Mouse (Mus musculus): ENCODE results near the gene Fmo2. TPM values are rescaled to one million over a fixed set of nuclear protein-coding genes. Genes with fewer than 3 reads are reported as not detected.

Fmo2 gene
- total RNA-seq, 2 experiments from 2014 or later = 27.4 to 29.5 TPM

DNA sequence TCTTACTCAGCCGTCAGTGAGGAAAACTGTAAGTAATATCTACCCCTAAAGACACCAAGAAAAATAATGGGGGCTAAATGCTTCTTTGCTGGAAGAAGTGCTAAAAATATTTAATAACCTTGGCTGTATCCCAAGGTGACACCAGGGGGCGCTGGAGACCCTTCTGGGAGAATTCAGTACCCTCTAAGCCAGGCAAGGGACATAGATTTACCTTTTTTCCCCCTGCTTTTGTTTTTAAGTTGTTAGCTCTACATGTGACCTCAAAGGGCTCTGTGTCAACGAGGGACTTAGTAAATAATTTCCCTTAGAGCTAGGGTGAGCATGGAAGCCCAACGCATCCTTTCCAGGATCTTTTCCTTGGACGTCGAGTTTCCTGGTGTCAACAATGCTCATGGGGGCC is 2.6 kb downstream of the Fmo2 start:
- intact Hi-C loops (cut with DNase I) = loop anchor here (2.0 kb wide), 3 partner anchors 35 to 175 kb away; no protein-coding TSS in a partner anchor
- DNase-seq (ENCODE audit: low spot score) = peak; percentile 27

DNA sequence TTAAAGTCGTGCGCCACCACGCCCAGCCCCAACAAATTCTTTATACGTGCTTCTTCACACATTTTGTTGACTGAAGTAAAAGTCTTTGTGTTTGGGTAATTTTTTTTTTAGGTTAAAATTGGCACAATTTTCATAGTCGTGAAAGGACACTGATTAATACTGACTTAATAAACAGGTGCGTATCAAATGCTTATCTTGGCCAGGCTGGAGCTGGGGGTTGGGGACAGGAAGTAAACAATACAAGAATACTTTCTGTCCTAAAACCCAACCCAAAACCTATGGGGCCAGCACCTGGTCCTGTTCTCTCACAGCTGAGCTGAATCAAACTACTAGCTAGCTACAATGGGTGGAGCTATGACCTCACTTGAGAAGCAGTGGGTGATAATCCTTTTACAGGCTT is 5.5 kb downstream of the Fmo2 start:
- intact Hi-C loops (cut with DNase I) = no loop called here
- no peak for DNase-seq (ENCODE audit: low spot score)

DNA sequence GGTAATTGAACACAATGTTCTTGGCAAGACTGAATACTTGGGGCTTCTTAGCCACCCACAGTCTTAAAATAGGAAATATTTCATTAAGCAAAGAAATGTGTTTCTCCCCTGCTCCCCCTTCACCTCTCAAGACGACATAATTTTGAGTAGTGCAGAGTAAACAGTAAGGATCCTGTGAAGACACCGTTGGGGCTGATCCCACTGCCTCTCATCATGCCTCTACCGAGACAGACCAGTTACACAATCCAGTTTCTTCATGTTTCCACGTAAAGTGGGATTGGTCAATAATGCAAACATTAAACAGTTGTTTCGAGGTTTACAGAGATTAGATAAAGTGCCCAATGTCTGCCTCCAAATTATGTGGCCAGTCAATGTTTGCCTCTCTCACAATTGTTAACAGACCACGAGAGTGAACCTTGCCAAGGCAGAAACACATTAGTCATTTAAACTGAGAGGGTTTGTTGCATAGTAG is 6.5 kb downstream of the Fmo2 start:
- intact Hi-C loops (cut with DNase I) = no loop called here

DNA sequence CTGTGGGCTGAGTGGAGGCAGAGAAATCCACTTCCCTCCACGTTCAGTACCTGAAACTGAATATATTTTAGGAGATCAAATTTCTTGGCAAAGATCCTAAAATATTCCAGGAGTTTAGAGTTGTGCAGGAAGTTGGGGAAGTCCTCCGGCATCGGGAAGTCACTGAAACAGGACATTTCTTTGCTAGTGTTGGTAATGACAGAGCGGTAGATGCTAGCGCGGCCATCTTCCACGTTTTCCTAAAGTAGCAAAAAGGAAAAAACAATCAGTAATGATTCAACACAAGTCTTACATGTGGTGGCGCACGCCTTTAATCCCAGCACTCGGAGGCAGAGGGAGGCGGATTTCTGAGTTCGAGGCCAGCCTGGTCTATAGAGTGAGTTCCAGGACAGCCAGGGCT is 9.9 kb downstream of the Fmo2 start:
- no peak for DNase-seq (ENCODE audit: low spot score)
- intact Hi-C loops (cut with DNase I) = no loop called here

More for the DNA sequence above, 6.5 kb downstream of the Fmo2 start:
- peak; percentile 34 for DNase-seq (ENCODE audit: low spot score)

DNA sequence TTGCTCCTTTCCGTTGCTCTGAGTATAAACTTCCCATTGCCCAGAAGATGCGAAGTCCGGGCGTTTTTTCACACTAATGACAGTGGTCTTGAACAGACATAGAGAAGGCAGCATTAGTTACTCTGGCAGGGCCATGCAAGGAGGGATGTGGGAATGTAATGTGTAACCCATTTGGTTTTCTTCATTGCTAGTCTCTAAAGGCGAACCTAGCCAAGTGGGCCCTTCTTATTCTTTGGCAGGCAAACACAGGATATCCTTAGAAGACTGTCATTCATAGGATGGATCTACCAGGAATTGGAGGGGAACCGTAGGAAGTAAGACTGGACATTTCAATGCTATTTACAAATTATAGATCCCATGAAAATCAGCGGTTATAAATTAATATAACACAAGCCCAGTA is 10.9 kb downstream of the Fmo2 start:
- intact Hi-C loops (cut with DNase I) = no loop called here
- no peak for DNase-seq (ENCODE audit: low spot score)

DNA sequence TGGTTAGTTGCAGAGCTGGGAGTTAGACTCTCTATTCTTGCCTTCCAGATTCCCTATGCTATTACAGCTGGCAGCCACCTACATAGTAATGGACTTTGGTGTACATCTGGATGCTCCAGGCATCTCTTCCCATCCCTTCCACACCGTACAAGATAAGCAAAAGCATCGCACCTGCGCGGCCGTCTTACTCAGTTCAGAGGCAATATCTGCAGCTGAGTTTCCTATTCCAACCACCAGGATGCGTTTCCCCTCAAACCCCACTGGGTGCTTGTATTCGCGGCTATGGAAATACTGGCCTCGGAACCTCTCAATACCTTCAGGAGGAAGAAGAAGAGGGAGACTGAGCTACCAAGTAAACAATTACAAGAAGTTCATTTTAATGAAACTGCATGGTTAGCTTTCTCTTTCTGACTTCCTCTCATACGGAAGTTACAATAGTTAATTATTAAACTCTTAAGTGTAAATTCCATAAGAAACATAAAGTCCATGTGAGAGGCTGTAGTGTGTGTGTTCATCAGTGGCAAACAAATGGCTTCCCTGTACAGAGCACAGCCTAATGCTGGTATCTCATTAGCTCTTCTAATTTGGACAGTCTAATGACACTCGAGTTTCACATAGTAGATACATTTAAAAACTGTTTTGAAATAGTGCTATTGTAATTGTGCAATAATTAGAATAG is 12.2 kb downstream of the Fmo2 start:
- intact Hi-C loops (cut with DNase I) = no loop called here
- DNase-seq (ENCODE audit: low spot score) = no peak

DNA sequence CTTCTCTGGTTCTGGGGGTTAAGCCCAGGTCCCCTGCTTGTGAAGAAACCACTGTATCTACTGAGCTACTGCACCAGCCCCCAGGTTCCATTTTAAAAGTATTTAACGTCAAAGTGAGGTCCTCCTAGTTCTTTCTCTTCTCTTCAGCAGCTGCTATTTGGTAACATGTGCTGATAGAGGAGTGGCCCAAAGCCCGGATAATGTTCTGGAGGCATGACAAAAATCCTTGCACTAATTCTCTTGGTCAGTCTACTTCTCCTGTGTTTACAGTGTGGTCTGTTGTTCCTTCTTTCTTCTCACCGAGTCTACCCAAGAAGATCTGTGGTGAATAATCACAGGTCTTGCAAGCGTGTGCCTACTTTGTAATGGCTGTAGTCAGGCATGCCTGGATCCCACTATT is 15.8 kb downstream of the Fmo2 start:
- intact Hi-C loops (cut with DNase I) = no loop called here

DNA sequence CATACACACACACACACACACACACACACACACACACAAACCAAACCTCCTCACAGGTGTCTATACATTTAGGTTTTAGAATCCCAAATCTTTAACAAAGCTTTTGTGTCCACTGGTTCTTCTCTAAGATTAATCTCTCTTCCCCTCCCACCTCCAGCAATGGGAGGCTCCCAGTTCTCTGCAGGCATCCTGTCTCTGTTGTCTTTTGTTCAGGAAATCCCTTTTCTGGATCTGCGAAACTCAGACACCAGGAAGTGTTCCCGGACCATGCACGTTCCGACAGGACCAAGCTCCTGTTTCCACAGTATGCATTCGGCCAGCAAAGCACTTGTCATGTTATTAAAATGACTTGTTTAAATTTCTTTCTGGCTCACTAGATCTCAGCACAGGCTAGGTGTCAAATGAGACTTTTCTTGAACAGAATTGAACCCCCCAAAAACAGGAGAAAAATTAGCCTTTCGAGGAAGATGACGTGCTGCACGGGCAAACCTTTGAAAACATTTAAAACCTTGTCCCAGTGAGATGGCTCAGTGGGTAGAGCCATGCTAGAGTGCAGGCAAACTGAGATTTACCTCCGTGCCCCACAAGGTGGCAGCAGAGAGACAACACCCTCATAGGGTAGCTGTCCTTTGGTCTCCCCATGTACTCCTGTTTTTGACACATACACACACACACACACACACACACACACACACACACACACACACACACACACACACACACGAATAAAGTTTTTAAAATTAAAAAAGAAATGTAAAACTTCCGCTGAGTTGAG is 18.7 kb downstream of the Fmo2 start:
- intact Hi-C loops (cut with DNase I) = loop anchor here (5.0 kb wide), 1 partner anchor 62 kb away; no protein-coding TSS in a partner anchor
- DNase-seq (ENCODE audit: low spot score) = peak; percentile 24

More for the DNA sequence above, 15.8 kb downstream of the Fmo2 start:
- no peak for DNase-seq (ENCODE audit: low spot score)

DNA sequence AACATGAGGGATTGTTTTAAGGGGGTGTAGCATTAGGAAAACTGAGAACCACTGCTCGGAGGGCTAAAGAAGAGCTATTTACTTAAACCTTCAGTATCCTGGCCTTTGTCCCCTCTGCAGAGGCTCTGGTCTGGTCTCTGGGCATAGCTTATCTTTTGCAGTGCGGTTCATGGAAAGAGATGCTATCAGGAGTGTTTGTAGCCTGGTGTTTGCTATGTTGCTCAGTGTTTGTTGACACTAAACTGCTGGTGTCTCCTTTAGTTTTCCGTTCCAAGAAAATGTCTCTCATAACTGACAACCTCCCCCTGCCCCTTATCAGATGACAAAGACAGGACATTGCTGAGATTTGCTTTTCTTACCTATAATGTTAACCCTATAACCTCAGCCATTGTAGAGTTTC is 23.4 kb downstream of the Fmo2 start:
- no peak for DNase-seq (ENCODE audit: low spot score)
- intact Hi-C loops (cut with DNase I) = loop anchor here (5.0 kb wide), 1 partner anchor 58 kb away; no protein-coding TSS in a partner anchor

DNA sequence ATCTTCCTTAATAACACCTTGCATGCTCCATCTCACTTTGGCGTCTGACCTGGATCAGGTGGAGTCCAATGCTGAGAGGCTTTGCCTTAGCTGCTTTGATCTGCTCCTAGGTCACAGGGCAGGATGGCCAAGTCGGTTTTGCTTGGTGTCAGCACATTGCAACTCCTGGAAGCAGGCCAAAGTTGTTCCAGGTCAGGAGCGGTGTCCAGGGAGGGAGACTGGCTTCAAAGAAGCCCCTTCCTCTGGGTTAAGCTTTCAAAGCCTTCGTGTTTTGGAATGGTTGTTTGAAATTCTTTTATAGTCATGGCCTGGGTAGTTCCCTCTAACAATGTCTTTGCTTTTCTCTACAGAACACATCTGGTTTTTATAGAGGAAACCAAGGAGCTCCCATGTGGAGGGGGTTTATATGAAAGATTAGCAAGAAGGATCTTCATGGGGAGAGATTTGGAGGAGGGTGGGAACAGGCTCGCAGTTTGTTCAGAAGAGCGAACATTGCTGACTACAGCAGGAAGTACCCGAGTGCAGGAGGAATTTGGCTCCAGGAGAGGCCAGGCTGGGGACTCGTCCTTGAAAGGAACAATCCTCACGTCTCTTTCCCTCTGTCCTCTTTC is 26.7 kb downstream of the Fmo2 start:
- DNase-seq (ENCODE audit: low spot score) = no peak
- intact Hi-C loops (cut with DNase I) = no loop called here

DNA sequence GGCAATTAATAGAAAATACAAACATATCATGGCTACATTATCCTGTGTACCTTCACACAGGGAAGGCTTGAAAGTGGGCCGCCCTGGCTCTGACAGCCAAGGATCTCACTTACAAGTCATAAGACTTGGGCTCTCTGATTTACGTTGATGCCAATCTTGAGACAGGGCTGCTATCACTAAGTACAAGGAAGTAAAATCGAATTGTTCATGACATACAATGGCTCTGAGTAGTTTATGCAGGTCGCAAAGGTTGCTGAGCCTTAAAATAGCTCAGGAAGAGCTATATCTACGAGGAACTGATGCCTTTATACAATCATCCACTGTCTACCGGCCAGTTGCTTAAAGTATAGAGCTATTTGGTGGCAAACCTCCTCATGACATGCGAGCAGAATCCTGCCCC is 27.5 kb downstream of the Fmo2 start:
- DNase-seq (ENCODE audit: low spot score) = no peak
- intact Hi-C loops (cut with DNase I) = no loop called here

DNA sequence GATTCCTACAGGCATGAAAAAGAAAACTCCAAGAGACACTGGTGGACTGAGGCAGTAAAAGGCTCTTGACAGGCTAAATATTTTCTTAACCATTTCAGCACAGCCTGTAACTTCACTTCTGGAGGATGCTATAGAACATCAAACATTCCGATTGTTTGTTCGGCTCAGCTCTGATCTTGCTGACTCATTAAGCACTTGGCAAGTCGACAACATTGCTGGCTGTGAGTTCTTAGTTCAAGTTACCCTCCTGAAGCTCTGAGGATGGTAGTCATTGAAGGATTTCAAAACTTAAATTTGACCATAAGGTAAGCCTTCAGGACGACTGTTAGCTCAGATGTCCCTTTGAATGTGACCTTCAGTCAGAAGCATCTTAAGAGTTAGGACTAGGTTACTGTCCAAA is 31.1 kb downstream of the Fmo2 start:
- intact Hi-C loops (cut with DNase I) = no loop called here
- DNase-seq (ENCODE audit: low spot score) = no peak

DNA sequence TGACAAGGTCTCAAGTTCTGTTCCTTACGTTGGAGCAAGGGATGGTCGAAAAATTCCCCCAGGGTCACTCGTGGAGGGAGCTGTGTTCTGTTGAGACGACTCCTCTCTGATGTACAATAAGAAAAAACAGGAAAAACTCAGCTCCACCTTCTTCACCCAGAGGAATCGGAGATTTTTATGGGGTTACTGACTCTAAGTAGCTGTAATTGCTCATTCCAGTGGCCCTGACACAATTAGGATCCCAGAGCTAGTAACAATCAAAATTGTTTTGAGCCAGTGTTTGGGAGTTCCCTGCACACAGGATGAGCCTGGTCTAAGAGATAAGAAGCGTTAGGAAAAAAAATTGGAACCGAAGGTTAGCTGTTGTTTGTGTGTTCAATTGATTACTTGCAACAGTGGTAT is 32.2 kb downstream of the Fmo2 start, which contains the start of gene Fmo1:
Gene Fmo1 (minus strand): TSS at position 331 of the 402 bp plus-strand sequence.
- DNase-seq (ENCODE audit: low spot score) = no peak

DNA sequence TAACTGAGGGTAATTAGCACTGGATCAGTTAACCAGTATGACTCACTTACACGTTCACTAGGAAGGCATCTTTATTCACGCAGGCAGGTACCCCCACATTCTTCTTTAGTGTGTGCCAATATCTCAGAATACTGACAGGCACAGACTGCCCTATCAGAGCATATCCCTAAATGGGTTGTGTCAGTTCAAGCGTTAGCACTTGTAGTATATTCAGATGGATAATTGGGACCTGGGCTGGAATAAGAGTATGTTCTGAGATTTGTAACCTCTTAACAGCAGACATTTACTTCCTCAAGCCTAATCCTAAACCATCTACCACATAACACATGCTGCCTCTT is 33.1 kb downstream of the Fmo2 start:
- intact Hi-C loops (cut with DNase I) = no loop called here

More for the DNA sequence above, 32.2 kb downstream of the Fmo2 start, which contains the start of gene Fmo1:
- intact Hi-C loops (cut with DNase I) = no loop called here

DNA sequence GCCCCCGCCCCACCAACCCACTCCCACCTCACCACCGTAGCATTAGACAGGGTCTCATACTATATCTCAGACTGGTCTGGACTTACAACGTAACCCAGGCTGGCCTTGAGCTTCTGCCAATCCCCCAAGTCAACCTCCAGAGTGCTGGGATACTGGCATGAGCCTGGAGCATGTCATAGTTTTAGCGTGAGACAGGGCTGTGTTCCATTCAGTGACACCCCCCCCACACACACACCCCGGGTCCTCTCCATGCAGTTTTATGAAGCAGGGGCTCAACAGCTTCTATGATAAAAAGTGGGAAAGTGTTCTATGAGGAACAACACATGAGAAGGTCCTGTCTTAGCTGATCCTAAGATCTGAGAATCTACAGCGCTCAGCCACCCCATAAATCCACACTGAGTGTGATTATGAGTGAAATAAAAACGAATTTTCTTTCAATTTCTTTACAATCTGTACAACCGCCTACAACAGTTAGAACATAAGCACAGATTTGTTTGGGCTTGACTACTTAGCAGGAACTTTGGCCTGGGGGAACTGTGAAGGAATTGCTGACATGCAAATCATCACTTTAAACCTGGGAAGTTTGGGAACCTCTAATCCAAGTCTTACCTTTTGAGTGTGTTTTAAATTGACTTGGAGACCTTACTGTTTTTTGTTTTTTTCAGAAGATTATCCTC is 33.6 kb downstream of the Fmo2 start:
- intact Hi-C loops (cut with DNase I) = no loop called here
- DNase-seq (ENCODE audit: low spot score) = no peak

More for the DNA sequence above, 33.1 kb downstream of the Fmo2 start:
- DNase-seq (ENCODE audit: low spot score) = no peak

DNA sequence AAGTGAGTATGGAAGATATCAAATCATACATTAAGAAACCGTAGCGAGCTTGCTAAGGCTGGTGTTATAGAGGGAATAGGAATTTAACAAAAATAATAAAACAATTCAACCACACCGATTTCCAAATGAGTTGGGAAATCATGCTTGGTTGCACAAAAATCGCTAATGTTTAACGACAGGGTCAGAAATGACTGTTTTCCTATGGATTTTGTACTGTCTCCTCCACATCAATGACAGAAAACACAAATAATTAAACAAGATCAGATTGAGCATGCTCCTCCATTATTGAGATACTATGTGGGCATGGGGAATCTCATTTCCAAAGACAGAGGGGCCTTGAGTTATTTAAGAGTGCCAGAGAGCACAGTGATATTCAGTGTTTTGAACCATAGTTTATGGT is 34.2 kb downstream of the Fmo2 start:
- no peak for DNase-seq (ENCODE audit: low spot score)
- intact Hi-C loops (cut with DNase I) = no loop called here

DNA sequence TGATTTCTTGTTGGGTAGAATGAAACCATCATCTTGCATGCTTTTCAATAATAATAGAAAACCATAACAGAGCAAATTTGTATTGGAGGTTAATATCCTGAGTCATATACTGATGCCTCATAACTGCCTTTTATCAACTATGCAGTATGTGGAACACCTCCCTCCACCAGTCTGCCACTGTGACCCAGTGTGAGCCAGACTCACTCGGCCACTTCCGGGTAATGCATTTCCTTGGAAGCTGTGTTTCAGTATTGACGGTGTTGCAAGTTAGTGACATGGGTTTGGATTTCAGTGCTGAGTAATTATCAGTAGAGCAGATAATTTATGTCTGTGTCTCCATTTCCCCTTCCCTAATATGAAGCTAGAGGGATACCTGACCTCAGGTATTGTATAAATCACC is 34.9 kb downstream of the Fmo2 start:
- no peak for DNase-seq (ENCODE audit: low spot score)
- intact Hi-C loops (cut with DNase I) = no loop called here

DNA sequence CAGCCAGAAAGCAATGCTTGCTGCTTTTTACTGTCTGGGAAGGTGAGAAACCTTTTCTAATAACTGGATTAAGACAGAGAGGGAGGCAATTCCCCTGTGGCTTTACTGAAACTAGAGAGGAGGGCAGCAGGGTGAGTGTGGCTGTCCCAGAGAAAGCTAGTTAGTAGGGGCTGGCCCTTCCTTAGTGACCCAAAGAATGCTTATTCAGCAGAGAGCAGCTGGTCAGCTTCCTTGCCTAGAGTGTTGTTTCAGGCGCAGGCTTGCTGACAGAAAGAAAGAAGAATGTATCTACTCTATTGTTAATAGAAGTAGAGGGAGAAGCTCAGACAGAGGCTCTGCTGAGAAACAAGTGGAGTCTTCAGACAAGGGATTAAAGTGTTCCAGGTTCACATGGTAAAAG is 36.2 kb downstream of the Fmo2 start:
- intact Hi-C loops (cut with DNase I) = no loop called here
- DNase-seq (ENCODE audit: low spot score) = no peak

DNA sequence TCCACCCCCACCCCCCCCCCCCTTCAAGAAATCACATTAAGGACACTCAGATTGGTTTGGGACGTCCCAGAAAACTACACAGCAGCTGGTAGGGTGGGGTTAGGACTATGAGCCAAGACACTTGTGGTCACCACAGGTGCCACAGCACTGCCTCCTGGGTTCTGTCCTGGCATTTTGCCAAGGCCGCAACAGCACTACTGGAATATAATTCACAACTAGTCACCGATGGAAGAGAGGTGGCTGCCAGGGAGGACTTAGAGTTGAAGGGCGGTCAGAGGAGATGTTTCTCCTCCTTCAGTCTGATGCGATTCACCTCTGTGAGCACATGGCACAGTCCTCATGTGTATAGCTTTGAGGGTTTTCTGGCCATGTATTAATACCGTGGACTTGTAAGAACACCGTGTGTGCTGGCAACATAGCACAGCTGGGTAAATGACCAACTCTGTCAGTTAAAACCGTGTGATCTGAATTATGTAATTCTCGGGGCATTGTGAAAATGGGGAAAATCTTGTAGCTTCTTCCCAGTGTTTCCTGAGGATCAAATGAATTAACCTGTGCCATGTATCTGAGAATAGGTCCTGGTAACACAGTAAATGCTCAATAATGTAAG is 38.4 kb downstream of the Fmo2 start:
- intact Hi-C loops (cut with DNase I) = loop anchor here (2.0 kb wide), 1 partner anchor 35 kb away; no protein-coding TSS in a partner anchor
- DNase-seq (ENCODE audit: low spot score) = no peak

DNA sequence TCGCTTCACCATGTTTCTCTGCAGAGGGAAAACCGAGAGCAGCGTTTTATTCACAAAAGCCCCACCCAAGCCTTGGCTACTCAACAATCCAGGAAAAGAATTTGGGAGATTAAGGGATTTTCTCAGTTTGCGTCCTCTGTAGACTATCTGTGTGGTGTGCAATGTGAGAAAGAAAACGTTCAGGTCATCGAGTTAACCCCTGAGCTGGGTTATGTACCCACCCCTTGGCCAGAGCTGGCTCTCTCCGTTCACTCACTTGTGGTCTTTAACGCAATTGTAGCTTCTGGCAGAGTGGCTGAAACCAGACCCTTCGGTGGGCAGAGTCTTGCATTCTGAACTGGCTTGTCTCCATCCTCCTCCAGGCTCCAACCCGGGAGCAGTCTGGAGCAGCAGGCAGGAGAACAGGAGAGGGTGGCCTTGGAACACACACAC is 39.0 kb downstream of the Fmo2 start:
- DNase-seq (ENCODE audit: low spot score) = no peak
- intact Hi-C loops (cut with DNase I) = no loop called here
